Comparison of ENCODE assay signal across 8 mouse cellular contexts in the genomic region with DNA sequence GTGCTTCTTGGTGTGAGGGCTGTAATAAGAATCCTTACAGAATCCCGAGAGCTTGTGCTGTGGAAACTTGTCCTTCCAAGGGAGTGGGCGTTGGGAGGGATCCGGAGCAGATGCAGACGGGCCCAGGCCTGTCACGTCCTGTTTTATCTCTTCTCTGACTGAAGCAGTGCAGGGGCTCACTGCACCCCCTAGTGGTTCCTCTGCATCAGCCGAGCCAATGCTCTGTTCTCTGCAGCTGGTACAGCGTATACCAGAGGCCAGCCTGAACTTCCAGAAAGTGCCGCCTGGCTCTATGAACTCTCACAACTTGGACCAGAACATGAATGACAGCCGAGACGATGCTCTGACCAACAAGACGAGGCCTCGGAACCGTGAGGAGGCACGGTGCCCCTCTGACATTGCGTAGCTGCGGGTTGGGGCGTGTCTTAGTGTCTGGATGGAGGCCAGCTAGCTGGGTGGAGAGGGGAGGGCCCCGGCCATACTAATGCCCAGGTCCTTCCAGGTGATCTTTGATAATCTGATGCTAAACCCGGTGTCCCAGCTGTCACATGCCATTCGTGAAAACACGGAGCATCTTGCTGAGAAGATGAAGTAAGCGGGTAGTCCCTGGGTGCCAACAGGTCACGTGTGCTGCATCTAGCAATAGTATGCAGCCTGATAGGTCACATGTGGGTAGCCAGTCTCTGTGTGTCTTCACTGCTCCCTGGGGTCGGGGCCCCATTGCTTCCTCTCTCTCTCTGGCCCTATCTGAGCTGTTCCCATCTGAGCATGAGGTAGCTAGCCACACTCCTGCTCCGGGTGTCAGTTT. TPM values are rescaled to one million over a fixed set of nuclear protein-coding genes. Genes with fewer than 3 reads are reported as not detected.
A peak's percentile ranks its signal among the peaks of the same experiment; 100 is the strongest.
DNase-seq lines count a peak whose midpoint lies in the region; ATAC-seq lines count a peak whose summit lies in the region.

No protein-coding gene starts in this region.

- no peak overlapping the region for H3K27ac ChIP-seq in hindbrain, embryonic 11.5 days (ENCODE audit: low read depth, low read length)

- peak; percentile 85 for DNase-seq in MN1 (ENCODE audit: low spot score)
- DNase-seq in cerebellum, adult 9-10 months, result peak; percentile 79
- DNase-seq in frontal cortex, adult 2 months (ENCODE audit: extremely low spot score in 1 of 2, low spot score in 1 of 2), result peak; percentile 80 to 93
- peak; percentile 85 for DNase-seq in hindbrain, embryonic 11.5 days (ENCODE audit: low spot score)
- peak; percentile 83 to 86 for DNase-seq in layer of hippocampus, postnatal 14 days (ENCODE audit: low spot score in 2 of 2)
- peak; percentile 84 for DNase-seq in lung, postnatal 14 days
- peak; percentile 66 for DNase-seq in retina, postnatal 7 days (ENCODE audit: low read depth, low spot score)
- peak; percentile 49 for DNase-seq in urinary bladder, postnatal 10 days (ENCODE audit: low spot score)

- H3K4me3 ChIP-seq in hindbrain, embryonic 11.5 days (ENCODE audit: low read depth, low read length), result no peak overlapping the region

- H3K4me1 ChIP-seq in hindbrain, embryonic 11.5 days (replicated peaks; ENCODE audit: control insufficient read depth, insufficient read depth, low read length), result no peaks in the 10 kb centered on the region; the same call in 1 of the 2 replicates

- ATAC-seq in hindbrain, embryonic 11.5 days (ENCODE audit: low FRiP score), result peak; percentile 64

- WGBS in hindbrain, embryonic 11.5 days, result 60% methylated on average over 25 of the region's 25 CpGs

- H3K4me2 ChIP-seq in hindbrain, embryonic 11.5 days (replicated peaks; ENCODE audit: low read depth, low read length), result no peak overlapping the region

- H3K36me3 ChIP-seq in hindbrain, embryonic 11.5 days (ENCODE audit: control insufficient read depth, insufficient read depth, low read length), result no peaks in the 10 kb centered on the region

- H3K9me3 ChIP-seq in hindbrain, embryonic 11.5 days (ENCODE audit: control insufficient read depth, low read length), result no peaks in the 10 kb centered on the region

- no peak overlapping the region; the same call in 1 of the 2 replicates for H3K9ac ChIP-seq in hindbrain, embryonic 11.5 days (ENCODE audit: low read depth, low read length)

- H3K27me3 ChIP-seq in hindbrain, embryonic 11.5 days (ENCODE audit: control insufficient read depth, insufficient read depth, low read length), result no peaks in the 10 kb centered on the region

RNA-seq across cellular contexts. Expression of gene Pld4, which starts 17.1 kb away (rescaled TPM):
- 14.0 and 20.4 TPM in 2 replicates for polyA plus RNA-seq in frontal cortex, adult 2 months (2012; rRNA removed)
- polyA plus RNA-seq in hindbrain, embryonic 11.5 days (2014; fragmentation: Nextera tagmentation; extraction: Ambion mirVana), result 4.7 and 6.2 TPM in 2 replicates
- 10 to 100 TPM; 10.6 to 13.1 TPM for total RNA-seq in layer of hippocampus, postnatal 14 days (2021)

RNA-seq across cellular contexts. Expression of gene Cep170b, which starts 23.1 kb away (rescaled TPM):
- 107 and 119 TPM in 2 replicates for polyA plus RNA-seq in frontal cortex, adult 2 months (2012; rRNA removed)
- polyA plus RNA-seq in hindbrain, embryonic 11.5 days (2014; fragmentation: Nextera tagmentation; extraction: Ambion mirVana), result 8.5 and 8.7 TPM in 2 replicates
- total RNA-seq in layer of hippocampus, postnatal 14 days (2021), result 100 to 1,000 TPM; 178 to 193 TPM

RNA-seq across cellular contexts. Expression of gene Ahnak2, which starts 59.1 kb away (rescaled TPM):
- 1.5 and 1.9 TPM in 2 replicates for polyA plus RNA-seq in frontal cortex, adult 2 months (2012; rRNA removed)
- 0.21 and 0.29 TPM in 2 replicates for polyA plus RNA-seq in hindbrain, embryonic 11.5 days (2014; fragmentation: Nextera tagmentation; extraction: Ambion mirVana)
- total RNA-seq in layer of hippocampus, postnatal 14 days (2021), result 1 to 10 TPM; 4.9 to 7.8 TPM

Comparison
In these comparisons a context has a peak if more than half of its experiments do, and no peak if none do; other contexts are left out.
1. RNA of gene Cep170b, which starts 23.1 kb away (polyA plus RNA-seq): 107 to 119 TPM in frontal cortex, adult 2 months; 8.5 to 8.7 TPM in hindbrain, embryonic 11.5 days; every median in the first group is over 10 times any median in the second.
2. Peak in every context shown above with its lines, with median percentiles within 50 percentile points of each other: DNase-seq.